Mouse (Mus musculus) megakaryocyte, embryonic 14.5 days (primary cell): ENCODE measurements around the gene Vta1.

Source experiments
- FLI1 ChIP-seq: IDR thresholded peaks from 2 replicates; pipeline ENCODE4 v1.6.1; 2012; ENCODE audit warnings: low read length, inconsistent platforms, mixed read lengths
- GATA1 ChIP-seq: IDR thresholded peaks from 3 replicates; pipeline ENCODE4 v1.6.1; 2012; ENCODE audit warnings: mixed read lengths, low read length, inconsistent platforms, borderline replicate concordance

DNA sequence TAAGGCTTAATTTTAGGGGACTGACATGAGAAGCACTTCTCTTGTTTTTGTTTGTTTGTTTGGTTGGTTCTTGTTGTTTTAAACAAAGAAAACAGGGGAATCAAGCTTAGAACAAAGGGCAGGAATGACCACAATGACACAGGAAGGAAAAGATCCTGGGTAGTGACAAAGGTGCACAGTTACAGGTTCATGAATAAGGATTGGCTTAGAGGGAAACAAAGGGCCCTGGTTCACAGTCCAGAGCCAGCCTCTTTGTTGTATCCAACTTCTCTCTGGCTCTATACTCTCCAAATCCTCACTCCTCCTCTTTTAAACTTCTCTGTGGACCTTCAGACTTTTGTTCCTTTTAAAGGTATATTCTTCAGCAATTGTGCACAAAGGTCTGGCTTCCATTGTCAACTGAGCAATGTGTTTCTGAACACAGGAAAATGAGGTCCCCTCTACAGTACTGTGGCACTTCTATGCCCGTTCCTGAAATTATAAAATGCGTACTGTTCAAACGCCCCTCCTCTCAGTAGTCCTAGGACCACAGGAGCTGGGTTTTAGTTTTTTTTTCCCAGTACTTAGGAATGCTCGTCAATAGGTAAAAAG lies 1.4 kb downstream of the Vta1 start:
- TF ChIP-seq GATA1 = no peak
- TF ChIP-seq FLI1 = no peak
